Mouse (Mus musculus) megakaryocyte, embryonic 14.5 days (primary cell): ENCODE measurements around the gene Irf6.

Source experiments
- FLI1 ChIP-seq: IDR thresholded peaks from 2 replicates; pipeline ENCODE4 v1.6.1; 2012; ENCODE audit warnings: low read length, inconsistent platforms, mixed read lengths
- GATA1 ChIP-seq: IDR thresholded peaks from 3 replicates; pipeline ENCODE4 v1.6.1; 2012; ENCODE audit warnings: mixed read lengths, low read length, inconsistent platforms, borderline replicate concordance

- TF ChIP-seq GATA1, result no peak
- no peak for TF ChIP-seq FLI1
Observed at GRCm38 (mm10) chr1:193169856-193170255, 16.9 kb downstream of the Irf6 start.
